Mouse (Mus musculus) forebrain, embryonic 12.5 days (tissue): ENCODE data around the gene 5730596B20Rik. TPM values are rescaled to one million over a fixed set of nuclear protein-coding genes. Genes with fewer than 3 reads are reported as not detected.

Source experiments
- ATAC-seq: fragments of 200-750 bp; cut with Nextera tagmentation; 2 replicates; pipeline ENCODE4 v1.8.0; 2017; ENCODE audit warnings: moderate TSS enrichment; ENCODE audit not compliant: low FRiP score
- H3K27ac ChIP-seq: fragments of 300-500 bp; sonication (generic); 2 replicates; pipeline ENCODE4 v1.5.1; 2016; ENCODE audit warnings: mild to moderate bottlenecking
- H3K27me3 ChIP-seq: fragments of 300-500 bp; sonication (generic); 2 replicates; pipeline ENCODE4 v1.6.1; 2016; ENCODE audit warnings: mild to moderate bottlenecking
- H3K36me3 ChIP-seq: fragments of 300-500 bp; sonication (generic); replicated peaks from 2 replicates; pipeline ENCODE4 v1.6.1; 2016; ENCODE audit warnings: mild to moderate bottlenecking
- H3K4me1 ChIP-seq: fragments of 300-500 bp; sonication (generic); 2 replicates; pipeline ENCODE4 v1.6.1; 2016
- H3K4me2 ChIP-seq: fragments of 300-500 bp; sonication (generic); 2 replicates; pipeline ENCODE4 v1.6.1; 2016; ENCODE audit warnings: mild to moderate bottlenecking, moderate library complexity
- H3K4me3 ChIP-seq: fragments of 300-500 bp; sonication (generic); replicated peaks from 2 replicates; pipeline ENCODE4 v1.5.1; 2016; ENCODE audit warnings: mild to moderate bottlenecking
- H3K9ac ChIP-seq: fragments of 300-500 bp; sonication (generic); 2 replicates; pipeline ENCODE4 v1.6.1; 2016; ENCODE audit warnings: mild to moderate bottlenecking
- H3K9me3 ChIP-seq: fragments of 300-500 bp; sonication (generic); 2 replicates; pipeline ENCODE4 v1.6.1; 2016
- WGBS: fragments of 180-500 bp; shearing (Covaris S2); methylation state at CpG from one replicate; pipeline ENCODE4 v1.1.7; 2016; 5-methylcytosine and 5-hydroxymethylcytosine counted together
- polyA plus RNA-seq: library from polyadenylated mRNA; unstranded; fragments of >200 nt; fragmentation: Nextera tagmentation; extraction: Ambion mirVana; gene quantifications from 2 replicates; pipeline ENCODE4 v1.2.1, GENCODE M21; 2016

Gene 5730596B20Rik
- polyA plus RNA-seq, 1 experiment from 2014 or later = not detected

DNA sequence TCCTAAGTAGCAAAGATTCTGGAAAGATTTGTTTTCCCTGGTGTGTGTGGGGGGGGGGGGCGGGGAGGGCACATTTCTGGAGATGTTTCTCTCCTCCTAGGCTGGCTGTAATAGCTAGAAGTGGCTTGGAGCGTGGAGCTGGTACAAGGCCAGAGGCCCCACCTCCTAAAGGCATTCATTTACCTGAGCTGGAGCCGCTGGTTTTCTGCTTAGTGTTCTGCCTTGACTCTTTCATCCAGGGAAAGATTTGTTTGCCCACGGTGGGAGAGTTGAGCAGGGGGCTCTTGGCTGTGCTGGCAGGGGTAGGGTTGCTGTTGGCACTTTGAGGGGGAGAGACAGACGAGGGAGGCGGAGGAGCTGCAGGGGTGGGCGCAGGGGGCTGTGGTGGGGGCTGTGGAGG lies 5.4 kb upstream of the 5730596B20Rik start:
- no peak for ATAC-seq
- Histone ChIP-seq H3K4me3 (0 out of 2 replicates have a peak overlapping the region, but pooled peaks have one; percentile 24), H3K9me3 (no peaks in the 10 kb centered on the region), H3K27ac (no peak overlapping the region), H3K4me1 (peaks cover 13% of the 10 kb centered on the region), H3K36me3 (no peaks in the 10 kb centered on the region), H3K9ac (no peak overlapping the region), H3K4me2 (peak overlapping the region; percentile 39; the same call in 1 of the 2 replicates), H3K27me3 (peaks cover 94% of the 10 kb centered on the region)
- WGBS = 6% methylated on average over 7 of the region's 7 CpGs

DNA sequence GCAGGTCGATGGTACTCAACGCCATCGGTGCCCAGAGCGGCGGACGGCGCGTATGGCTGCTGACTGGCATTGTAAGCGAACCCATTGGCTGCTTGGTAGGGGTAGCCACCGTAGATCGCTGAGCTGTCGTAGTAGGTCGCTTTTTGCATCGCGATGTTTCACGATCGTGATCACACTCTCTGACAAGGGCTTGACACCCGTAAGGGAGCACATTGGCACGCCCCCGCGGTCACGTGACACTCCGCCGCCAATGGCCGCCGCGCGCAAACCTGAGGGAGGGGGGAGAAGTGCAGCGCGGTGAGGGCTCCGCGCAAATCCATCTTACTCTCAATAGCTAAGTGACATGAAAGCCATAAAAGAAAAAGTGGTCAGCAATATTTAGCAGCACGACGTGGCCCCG lies 4.8 kb upstream of the 5730596B20Rik start:
- Histone ChIP-seq H3K9me3 (no peaks in the 10 kb centered on the region), H3K27me3 (peaks cover 94% of the 10 kb centered on the region), H3K9ac (no peak overlapping the region), H3K36me3 (no peaks in the 10 kb centered on the region), H3K4me2 (peak overlapping the region; percentile 39), H3K4me1 (peaks cover 13% of the 10 kb centered on the region), H3K4me3 (peak overlapping the region; percentile 24), H3K27ac (no peak overlapping the region)
- no peak for ATAC-seq
- WGBS = under 1% methylated on average over 35 of the region's 35 CpGs

DNA sequence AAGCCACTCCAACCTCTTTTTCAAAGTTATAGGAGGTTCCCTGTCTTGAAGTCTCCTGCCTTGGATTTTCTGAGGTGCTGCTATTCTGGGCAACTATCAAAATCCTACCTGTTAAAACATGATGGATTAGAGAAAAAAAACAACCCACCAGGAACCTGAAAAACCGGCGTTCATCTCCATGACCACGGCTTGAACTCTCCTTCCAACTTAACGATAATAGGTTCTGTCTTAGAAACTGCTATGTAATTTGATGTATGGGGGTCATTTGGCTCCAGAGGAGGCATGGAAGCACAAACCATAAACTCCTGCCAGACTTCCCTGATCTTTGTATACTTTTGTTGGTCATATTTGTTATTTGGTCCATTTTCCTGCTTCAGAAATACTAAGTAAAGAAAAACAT lies 3.6 kb upstream of the 5730596B20Rik start:
- 5% methylated on average over 4 of the region's 4 CpGs for WGBS
- H3K9ac ChIP-seq = no peak overlapping the region
- peaks cover 94% of the 10 kb centered on the region for H3K27me3 ChIP-seq
- H3K4me3 ChIP-seq = no peak overlapping the region
- no peak overlapping the region for H3K4me2 ChIP-seq
- H3K4me1 ChIP-seq = peaks cover 13% of the 10 kb centered on the region
- no peaks in the 10 kb centered on the region for H3K9me3 ChIP-seq
- no peaks in the 10 kb centered on the region for H3K36me3 ChIP-seq
- no peak for ATAC-seq
- H3K27ac ChIP-seq = no peak overlapping the region

DNA sequence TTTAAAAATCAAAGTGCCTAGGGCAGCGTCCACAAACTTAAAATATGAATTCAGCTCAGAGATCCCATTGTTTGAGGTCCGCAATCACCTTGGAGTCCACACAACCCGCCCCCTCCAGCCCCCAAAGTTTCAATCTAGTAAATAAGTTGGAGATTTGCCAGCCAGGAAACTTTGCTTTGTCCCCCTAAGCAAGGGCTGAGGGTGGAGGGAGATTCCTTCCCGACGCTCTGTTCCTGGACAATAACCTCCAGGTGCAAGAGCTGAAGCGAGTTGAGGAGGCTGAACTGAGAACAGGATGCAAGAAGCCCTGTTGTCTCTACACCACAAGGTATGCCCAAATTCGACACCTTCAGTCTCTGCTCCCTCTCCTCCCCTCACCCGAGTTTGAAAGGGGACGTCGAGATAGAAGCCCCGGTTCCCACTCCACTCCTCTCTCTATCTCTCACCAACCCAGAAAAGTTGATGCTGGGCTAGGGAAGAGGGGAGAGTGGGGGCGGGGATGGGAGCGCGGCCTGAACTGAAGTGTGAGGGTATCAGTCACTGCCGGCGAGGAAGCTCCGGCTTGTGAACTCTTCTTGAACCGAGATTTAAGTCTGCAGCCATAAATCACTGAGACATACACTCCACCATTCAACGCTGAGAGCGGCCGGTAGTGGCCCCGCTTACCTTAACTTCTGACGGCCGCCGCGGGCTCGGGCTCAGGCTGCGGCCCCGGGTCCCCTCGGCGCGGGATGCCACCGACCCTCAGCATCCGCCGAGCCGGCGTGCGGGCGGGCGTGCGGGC lies 2.1 kb upstream of the 5730596B20Rik start:
- H3K4me1 ChIP-seq = peaks cover 13% of the 10 kb centered on the region
- H3K4me3 ChIP-seq = peak overlapping the region; percentile 15
- no peak overlapping the region for H3K4me2 ChIP-seq
- ATAC-seq = no peak
- H3K9me3 ChIP-seq = no peaks in the 10 kb centered on the region
- no peak overlapping the region for H3K27ac ChIP-seq
- H3K36me3 ChIP-seq = no peaks in the 10 kb centered on the region
- no peak overlapping the region for H3K9ac ChIP-seq
- H3K27me3 ChIP-seq = peaks cover 97% of the 10 kb centered on the region
- WGBS = under 1% methylated on average over 40 of the region's 41 CpGs

DNA sequence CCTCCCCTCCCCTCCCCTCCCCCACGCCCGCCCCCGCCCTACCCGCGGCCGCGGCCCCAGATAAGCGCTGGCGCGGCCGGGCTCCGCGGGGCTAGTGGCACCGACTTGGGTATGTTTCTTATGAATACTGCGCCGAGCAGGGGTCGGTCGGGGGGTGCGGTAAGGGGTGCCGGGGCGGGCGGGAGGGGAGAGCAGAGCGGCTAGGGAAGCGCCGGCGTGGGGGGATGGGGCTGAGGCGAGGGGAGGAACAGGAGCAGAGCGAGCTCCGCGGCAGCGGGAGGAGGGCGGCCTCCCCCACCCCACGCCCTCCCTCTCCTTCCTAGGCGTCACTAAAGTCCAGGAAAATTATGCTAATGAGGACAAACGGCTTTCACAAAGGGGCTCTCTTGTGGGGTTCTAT lies 1.4 kb upstream of the 5730596B20Rik start:
- Histone ChIP-seq H3K27me3 (peaks cover 97% of the 10 kb centered on the region), H3K4me3 (peak overlapping the region; percentile 15)

DNA sequence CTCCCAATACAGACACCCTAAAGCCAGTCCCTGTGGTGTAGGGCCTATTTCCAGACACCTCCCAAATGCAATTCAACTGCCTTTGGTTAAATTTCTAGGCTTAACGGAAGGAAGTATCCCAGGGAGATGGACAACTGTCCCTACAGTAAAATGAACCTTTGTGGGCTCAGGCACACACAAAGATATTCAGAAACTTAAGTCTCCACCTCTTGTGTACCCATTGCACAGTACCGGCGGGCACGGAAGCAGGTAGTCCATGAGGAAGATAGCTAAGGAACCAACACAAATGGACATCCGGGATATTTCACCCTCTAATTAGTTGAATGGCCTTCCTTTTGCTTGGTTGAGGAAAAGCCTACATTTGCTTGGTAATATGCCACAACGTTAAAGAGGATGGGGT lies 907 bp upstream of the 5730596B20Rik start:
- Histone ChIP-seq H3K27me3 (peaks cover 97% of the 10 kb centered on the region), H3K4me2 (no peak overlapping the region), H3K27ac (no peak overlapping the region), H3K4me3 (no peak overlapping the region), H3K9ac (no peak overlapping the region), H3K36me3 (no peaks in the 10 kb centered on the region), H3K4me1 (peaks cover 13% of the 10 kb centered on the region), H3K9me3 (no peaks in the 10 kb centered on the region)
- 3% methylated on average over 6 of the region's 6 CpGs for WGBS
- ATAC-seq = no peak

More for the DNA sequence above, 1.4 kb upstream of the 5730596B20Rik start:
- Histone ChIP-seq H3K36me3 (no peaks in the 10 kb centered on the region), H3K9me3 (no peaks in the 10 kb centered on the region), H3K9ac (no peak overlapping the region), H3K4me2 (no peak overlapping the region), H3K27ac (no peak overlapping the region), H3K4me1 (peaks cover 13% of the 10 kb centered on the region)
- WGBS = 1% methylated on average over 23 of the region's 35 CpGs
- no peak for ATAC-seq

DNA sequence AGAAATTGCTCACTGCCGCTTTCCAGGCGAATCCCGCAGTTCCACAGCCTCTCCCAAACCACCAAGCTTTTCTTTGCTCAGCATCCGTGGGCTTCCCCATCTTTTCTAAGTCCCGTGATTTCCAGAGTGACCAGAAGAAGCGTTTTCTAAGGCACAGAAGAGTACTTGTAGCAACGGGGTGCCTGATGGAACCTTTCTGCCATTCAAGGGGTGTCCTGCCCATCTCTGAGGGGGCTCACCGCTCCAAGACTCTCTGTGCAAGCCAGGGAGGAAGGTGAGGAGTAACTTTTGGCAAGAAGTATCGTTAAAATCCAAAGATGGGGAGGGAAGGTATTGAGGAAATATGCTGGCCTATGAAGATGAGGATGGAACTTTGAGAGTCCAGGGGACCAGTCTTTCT lies 508 bp downstream of the 5730596B20Rik start:
- H3K9me3 ChIP-seq = no peaks in the 10 kb centered on the region
- 2% methylated on average over 9 of the region's 9 CpGs for WGBS
- H3K4me3 ChIP-seq = no peak overlapping the region
- H3K36me3 ChIP-seq = no peaks in the 10 kb centered on the region
- no peak for ATAC-seq
- H3K9ac ChIP-seq = no peak overlapping the region
- H3K4me1 ChIP-seq = peaks cover 6% of the 10 kb centered on the region
- peaks cover 97% of the 10 kb centered on the region for H3K27me3 ChIP-seq
- H3K27ac ChIP-seq = no peak overlapping the region
- no peak overlapping the region for H3K4me2 ChIP-seq

DNA sequence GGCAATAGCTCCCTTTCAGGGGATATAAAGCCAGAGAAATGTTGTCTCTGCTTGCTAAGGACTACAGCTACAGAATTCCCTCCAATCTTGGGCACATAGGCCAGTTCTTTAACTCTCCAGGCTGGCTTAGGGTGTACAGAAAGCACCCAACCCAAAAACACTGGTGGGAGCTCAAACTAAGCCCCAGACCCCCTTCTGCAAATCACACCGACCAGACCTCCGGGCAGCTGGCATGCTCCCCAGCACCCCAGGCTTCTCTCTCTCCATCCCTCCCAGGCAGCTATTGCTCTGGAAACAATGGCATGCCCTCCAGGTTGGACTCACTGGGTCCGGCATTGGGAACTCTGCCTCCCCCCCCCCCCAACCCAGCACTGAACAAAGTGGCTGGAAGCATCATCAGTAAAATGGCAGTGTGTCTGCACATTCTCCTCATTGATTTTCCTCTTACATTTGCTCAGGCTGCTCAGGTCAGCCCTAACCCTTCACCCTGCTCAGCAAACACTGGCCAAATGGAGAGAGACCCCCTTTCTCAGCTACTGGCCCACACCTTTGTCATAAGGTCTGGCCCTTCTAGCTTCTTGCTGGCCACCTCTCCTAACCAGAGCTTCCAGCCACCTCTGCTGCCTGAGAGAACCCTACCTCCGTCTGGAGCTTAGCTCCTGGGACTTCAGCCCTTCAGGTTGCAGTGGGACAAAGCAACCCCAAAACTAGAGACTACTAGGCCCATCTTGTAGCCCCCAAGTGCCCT lies 1.8 kb downstream of the 5730596B20Rik start:
- Histone ChIP-seq H3K9me3 (no peaks in the 10 kb centered on the region), H3K4me2 (no peak overlapping the region), H3K9ac (no peak overlapping the region), H3K27ac (no peak overlapping the region), H3K36me3 (no peaks in the 10 kb centered on the region), H3K4me1 (peaks cover 6% of the 10 kb centered on the region), H3K27me3 (peaks cover 98% of the 10 kb centered on the region), H3K4me3 (no peak overlapping the region)
- WGBS = 0% methylated on average over 4 of the region's 4 CpGs
- no peak for ATAC-seq

DNA sequence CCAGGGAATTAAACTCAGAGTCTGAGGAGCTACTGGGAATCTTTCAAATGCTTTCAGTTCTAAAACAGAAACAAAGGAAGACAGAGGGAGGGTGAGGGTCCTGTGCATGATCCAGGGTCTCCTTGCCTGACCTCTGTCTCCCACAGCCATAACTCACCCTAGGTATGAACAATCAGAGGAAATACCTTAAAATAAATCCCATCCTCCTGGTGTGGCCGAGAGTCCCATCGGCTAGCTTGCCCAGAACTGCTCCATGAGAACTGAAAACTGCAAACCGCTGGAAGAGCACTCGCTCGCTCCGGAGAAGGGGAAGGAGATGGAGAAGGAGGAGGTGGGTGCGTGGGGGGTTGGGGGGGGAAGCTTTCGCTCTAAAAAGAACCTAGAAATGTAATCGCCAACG lies 2.4 kb downstream of the 5730596B20Rik start:
- 2% methylated on average over 10 of the region's 10 CpGs for WGBS
- Histone ChIP-seq H3K9ac (no peak overlapping the region), H3K4me3 (no peak overlapping the region)

DNA sequence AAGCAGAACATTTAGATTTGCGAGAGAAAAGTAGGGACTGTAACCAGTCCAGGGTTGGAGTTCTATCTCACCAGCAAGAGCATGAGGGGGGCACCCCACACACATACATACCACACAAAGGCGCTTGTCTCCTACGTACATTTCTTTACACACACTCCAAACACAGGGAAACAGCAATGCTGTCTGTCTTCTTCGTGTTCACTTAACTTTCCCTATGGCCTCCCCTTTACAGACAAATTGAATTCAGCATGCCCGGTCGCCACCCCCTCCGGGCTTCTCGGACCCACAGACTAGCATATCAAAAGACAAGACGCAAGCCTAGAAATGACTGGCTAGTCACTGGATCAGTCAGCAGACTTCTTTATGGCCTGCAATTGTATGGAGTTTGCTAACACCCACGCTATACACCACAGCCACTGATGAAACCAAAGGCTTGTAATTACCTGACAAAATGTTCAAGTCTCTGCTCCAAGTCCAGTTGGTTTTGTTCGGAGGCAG lies 3.0 kb downstream of the 5730596B20Rik start:
- peaks cover 6% of the 10 kb centered on the region for H3K4me1 ChIP-seq
- WGBS = under 1% methylated on average over 11 of the region's 11 CpGs
- H3K4me2 ChIP-seq = no peak overlapping the region
- no peak for ATAC-seq
- H3K27ac ChIP-seq = no peak overlapping the region
- no peaks in the 10 kb centered on the region for H3K36me3 ChIP-seq
- no peak overlapping the region for H3K9ac ChIP-seq
- H3K27me3 ChIP-seq = peaks cover 100% of the 10 kb centered on the region
- no peaks in the 10 kb centered on the region for H3K9me3 ChIP-seq
- no peak overlapping the region for H3K4me3 ChIP-seq

More for the DNA sequence above, 2.4 kb downstream of the 5730596B20Rik start:
- Histone ChIP-seq H3K9me3 (no peaks in the 10 kb centered on the region), H3K4me1 (peaks cover 6% of the 10 kb centered on the region), H3K4me2 (no peak overlapping the region), H3K27ac (no peak overlapping the region), H3K36me3 (no peaks in the 10 kb centered on the region), H3K27me3 (peaks cover 100% of the 10 kb centered on the region)
- no peak for ATAC-seq

DNA sequence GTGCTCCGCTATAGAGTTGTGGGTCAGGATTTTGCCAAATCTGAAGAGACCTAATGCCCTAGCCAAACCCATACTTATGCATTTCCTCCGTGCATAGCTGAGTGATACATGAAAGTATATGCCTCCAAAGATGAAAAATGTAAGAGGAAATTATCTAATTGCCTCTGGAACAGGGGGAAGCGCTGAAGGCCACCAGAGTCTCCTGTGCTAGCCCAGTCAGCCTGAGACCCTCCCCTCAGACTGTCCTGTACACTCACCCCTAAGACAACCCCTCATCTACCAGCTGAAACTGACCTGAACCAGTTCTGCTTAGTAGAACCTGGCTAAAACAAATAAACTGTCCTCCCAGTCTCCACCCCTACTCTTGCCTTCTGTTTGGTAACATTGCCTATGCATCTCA lies 3.4 kb downstream of the 5730596B20Rik start:
- Histone ChIP-seq H3K4me2 (no peak overlapping the region), H3K4me3 (no peak overlapping the region), H3K4me1 (peaks cover 3% of the 10 kb centered on the region), H3K9ac (no peak overlapping the region), H3K27me3 (peaks cover 100% of the 10 kb centered on the region), H3K27ac (no peak overlapping the region), H3K36me3 (no peaks in the 10 kb centered on the region), H3K9me3 (no peaks in the 10 kb centered on the region)
- 2% methylated on average over 3 of the region's 3 CpGs for WGBS
- ATAC-seq = no peak

DNA sequence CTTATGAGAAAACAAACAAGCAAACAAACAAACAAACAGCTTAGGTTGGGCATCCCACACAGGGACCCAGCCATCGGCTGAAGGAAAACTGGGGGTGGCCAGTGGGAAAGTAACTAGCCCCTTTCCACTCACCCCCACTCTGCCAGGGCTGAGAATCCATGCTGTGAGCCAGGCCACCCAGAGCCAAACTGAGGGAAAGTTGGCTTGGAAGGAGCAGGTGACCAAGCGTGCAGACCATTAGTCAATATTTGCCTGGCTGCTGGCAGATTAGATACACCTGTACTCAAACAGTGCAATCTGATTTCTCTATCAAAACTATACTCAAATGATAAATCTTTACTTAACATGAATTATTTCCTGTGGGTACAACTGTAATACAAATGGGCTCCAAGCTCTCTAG lies 4.7 kb downstream of the 5730596B20Rik start:
- no peak overlapping the region for H3K4me2 ChIP-seq
- H3K27ac ChIP-seq = no peak overlapping the region
- 10% methylated on average over 2 of the region's 2 CpGs for WGBS
- no peaks in the 10 kb centered on the region for H3K9me3 ChIP-seq
- no peak overlapping the region for H3K9ac ChIP-seq
- H3K36me3 ChIP-seq = no peaks in the 10 kb centered on the region
- ATAC-seq = no peak
- peaks cover 100% of the 10 kb centered on the region for H3K27me3 ChIP-seq
- no peaks in the 10 kb centered on the region for H3K4me1 ChIP-seq
- no peak overlapping the region for H3K4me3 ChIP-seq
